Mouse (Mus musculus) frontal cortex, postnatal 36 days (tissue): ENCODE measurements around the gene Tbxas1.

Experiments used
- DNase-seq, 2 experiments: peaks; one replicate each; pipeline ENCODE4 v3.0.0; 2022; ENCODE audit warnings: low spot score in 2 of 2

The Tbxas1 gene

DNA sequence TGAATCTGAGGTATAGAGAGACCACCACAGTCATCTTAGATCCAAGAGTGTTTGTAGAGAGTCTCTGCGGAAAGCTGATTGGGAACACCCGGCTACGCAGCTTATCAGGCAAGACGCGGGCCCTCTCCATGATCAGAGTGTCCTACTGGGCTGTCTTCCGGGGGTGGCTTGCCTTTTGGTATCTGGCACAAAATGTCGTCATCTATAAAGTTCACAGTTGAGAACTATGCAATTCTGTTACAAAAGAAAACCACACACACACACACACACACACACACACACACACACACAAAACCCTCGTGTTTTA, 46.6 kb downstream of the Tbxas1 start:
- no peak for DNase-seq

DNA sequence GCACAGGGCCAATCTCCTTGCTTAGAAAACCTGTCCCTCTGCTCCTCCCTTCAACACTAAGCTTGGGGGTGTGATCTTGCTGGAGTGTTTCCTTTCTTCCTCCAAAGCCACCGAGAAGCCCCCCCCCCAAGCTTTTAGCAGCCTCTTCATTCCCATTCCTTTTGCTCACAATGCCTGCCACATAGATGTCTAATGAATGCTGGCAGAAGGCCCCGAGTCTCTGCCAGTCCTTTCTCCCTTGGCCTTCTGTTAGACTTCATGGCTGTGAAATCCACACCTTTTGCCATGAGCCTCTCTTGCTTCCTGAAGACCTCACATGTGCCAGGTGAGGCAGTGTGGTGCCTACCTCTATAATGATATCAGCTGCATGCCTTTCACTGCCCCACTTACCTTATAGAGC, 47.3 kb downstream of the Tbxas1 start:
- DNase-seq, result no peak

GRCm38 (mm10) chr6:38923450-38923849, 48.2 kb downstream of the Tbxas1 start:
- no peak for DNase-seq

- no peak for DNase-seq
Measured at GRCm38 (mm10) chr6:38923870-38924817, 48.9 kb downstream of the Tbxas1 start.

DNA sequence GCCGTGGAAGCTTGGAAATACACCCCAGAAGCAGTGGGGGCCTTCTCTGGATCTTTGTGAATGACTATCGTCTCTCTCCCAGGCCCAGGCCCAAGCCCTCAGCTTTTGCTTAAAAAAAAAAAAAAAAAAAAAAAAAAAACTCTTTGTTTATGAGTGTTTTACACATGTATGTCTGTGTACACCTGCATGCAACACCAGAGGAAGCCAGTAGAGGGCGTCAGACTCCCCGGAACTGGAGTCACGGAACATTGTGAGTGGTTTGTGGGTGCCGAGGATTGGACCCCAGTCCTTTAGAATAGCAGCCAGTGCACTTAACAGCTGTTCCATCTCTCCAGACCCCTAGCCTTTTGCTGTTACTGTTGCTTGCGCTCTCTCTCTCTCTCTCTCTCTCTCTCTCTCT, 50.5 kb downstream of the Tbxas1 start:
- no peak for DNase-seq

DNA sequence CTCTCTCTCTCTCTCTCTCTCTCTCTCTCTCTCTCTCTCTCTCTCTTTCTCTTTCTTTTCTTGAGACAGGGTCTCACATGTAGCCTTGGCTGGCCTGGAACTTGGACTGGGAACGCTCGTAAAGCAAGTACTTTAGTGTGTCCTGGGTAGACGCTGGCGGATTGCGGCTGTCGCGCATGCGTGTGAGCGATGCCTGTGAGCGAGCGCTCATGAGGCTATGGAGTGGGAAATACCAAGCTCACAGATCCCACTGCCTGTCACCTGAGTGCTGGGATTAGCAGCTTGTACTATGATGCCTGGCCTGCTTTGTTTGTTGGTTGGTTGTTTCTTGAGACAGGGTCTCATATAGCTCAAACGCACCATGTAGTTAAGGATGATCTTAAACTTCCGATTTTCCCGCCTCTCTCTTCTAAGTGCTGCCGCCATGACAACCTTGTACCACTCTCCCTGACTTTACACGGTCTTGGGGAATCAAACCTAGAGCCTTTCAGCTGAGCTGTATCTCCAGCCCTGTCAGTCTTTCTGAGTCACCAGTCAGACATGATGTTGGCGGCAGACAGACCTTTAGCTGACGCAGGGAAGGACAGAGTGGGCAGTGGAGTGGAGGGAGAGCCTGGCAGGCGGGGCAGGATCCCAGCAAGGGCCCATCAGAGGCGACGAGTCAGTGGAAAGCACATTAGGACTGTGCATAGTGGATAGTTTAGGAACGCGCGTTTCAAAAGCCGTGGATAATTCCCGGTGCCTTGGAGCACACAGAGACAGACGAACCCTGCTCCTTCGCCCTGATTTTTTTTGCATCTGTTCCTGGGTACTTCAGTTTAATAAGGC, 51.1 kb downstream of the Tbxas1 start:
- DNase-seq, result no peak

- no peak for DNase-seq
Measured at GRCm38 (mm10) chr6:38926963-38927361, 51.8 kb downstream of the Tbxas1 start.

DNA sequence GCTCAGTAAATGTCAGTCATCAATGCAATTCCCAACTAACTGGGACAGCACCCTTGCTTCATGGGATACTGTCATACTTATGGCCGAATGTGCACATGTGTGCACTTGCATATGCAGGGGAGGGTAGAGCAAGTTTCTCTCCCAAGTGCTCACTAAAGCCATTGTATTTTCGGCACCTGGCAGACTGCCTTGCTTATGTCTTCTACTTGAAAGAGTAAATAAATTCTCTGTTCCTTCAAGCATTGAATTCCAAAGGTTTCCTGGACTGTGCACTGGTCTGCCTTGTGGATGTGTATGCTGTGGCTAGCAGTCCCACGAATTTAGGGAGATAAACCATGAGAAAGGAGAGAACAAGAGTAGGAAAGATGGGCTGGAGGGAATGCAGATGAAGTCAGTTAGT, 53.3 kb downstream of the Tbxas1 start:
- DNase-seq, result no peak

DNA sequence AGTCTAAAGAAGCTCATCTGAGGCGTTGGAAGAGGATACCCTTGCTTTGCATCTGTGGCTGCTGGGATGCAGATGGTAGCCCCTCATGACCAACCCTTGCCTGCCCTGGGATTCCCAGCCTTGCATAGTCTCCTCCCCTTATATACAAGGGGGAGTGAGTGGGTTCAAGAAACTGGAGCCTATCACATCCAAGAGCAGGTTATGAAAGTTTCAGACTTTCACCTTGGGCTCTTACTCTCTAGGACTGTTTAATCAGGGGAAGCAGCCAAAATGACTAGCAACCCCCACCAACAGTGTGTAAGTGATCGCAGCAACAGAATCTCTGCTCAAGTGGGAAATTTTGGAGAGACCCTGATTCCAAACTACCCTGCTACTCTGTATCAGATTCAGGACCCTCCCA, 60.8 kb downstream of the Tbxas1 start:
- DNase-seq, result no peak

DNA sequence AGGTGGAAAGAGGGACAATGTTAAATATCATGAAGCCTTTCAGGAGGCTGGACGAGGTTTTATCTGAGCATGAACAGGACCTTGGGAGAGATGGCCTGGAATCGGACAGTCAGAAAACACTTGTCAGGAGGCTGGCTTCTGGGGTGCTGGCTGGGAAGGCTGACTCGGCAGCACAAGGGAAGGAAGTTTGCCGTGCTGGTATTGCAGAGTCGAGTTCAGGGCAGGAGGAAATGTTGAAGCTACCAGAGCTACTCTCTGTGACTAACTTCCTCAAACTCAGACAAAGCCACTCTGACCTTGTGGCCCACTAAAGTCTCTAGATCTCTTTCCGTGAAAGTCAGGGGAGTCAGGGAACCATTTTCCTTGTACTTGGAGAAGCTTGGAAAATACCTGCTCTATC, 63.2 kb downstream of the Tbxas1 start:
- no peak for DNase-seq

- no peak for DNase-seq
Measured at GRCm38 (mm10) chr6:38939096-38939495, 63.9 kb downstream of the Tbxas1 start.

DNA sequence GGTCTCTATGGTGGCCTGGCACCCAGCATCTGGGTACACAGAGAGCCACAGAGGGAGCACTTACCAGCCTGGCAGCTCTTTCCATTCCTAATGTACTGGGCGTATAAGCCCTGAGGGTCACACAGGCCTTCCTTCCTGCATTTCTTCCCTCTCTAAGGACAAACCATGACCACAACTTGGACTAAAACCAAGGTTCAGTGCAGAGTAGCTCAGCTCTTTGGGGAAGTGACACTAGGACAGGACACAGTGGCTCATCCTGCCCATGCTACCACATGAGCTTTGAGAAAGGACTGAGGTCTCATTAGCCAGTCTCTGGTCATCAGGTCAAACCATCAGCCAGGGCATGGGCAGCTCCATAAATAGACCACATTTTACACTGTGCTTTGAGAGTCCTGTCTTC, 65.8 kb downstream of the Tbxas1 start:
- no peak for DNase-seq

- DNase-seq, result no peak
Measured at GRCm38 (mm10) chr6:38942771-38943170, 67.6 kb downstream of the Tbxas1 start.

- DNase-seq, result no peak
Measured at GRCm38 (mm10) chr6:38944392-38944791, 69.2 kb downstream of the Tbxas1 start.

- no peak for DNase-seq
Measured at GRCm38 (mm10) chr6:38944826-38945225, 69.6 kb downstream of the Tbxas1 start.

- DNase-seq, result no peak
Measured at GRCm38 (mm10) chr6:38945681-38946080, 70.5 kb downstream of the Tbxas1 start.

DNA sequence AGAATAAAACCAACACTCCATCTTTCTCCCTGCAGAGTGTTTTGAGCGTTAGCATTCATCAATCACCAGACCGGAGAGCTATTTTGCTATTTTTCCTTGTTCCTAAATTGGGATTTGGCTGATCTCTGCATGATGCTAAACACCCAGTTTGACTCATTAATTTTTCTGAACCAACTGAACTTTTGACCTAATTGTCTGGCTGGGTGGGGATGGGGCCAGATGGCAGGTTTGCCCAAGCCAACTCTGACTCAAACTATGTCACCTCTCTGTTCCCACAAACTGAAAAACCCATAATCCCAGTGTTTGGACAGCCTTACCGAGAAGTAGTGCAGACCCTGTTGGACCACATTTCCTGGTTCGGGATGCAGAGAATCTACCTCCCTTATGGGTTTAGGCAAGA, 72.1 kb downstream of the Tbxas1 start:
- DNase-seq, result no peak

DNA sequence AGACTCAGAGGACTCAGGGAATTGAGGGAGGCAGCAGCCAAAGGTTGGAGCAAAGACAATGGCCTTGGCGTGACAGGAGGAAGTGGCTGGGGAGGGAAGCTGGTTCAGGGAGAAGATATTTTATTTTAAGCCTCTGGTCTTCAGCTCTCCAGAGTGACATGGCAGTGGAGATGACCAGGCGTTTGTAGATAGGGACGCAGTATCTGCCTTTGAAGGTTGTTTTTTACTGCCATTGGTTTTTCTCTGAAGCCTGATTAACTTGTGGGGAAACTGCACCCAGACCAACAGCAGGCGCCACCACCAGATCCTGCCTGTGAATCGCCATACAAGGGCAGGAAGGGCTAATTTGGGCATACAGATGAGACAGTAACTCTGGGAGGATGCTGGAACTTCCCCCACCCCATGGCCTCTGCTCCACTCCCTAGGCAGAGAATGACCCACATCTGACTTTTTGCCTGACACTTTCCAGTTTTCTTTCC, 74.5 kb downstream of the Tbxas1 start:
- DNase-seq, result no peak

- DNase-seq, result no peak
Measured at GRCm38 (mm10) chr6:38950341-38950740, 75.1 kb downstream of the Tbxas1 start.

DNA sequence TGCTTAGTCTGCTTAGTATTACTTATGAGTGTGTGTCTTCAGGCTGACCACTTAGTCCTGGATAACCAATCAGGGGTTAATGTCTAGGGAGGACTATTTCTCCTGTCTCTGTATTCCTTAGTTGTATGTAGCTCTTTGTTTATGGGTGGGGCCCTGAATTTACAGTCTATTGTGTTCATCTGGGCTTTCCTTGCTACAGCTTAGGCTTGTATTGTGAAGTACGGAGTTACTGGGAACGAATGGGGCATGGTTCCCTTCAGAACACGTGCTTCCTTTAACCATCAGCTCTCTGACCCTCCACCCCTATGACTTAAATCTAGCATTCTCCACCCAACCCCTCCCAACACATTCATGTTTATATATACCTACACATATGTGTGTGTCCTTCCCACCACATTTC, 75.6 kb downstream of the Tbxas1 start:
- DNase-seq, result no peak

DNA sequence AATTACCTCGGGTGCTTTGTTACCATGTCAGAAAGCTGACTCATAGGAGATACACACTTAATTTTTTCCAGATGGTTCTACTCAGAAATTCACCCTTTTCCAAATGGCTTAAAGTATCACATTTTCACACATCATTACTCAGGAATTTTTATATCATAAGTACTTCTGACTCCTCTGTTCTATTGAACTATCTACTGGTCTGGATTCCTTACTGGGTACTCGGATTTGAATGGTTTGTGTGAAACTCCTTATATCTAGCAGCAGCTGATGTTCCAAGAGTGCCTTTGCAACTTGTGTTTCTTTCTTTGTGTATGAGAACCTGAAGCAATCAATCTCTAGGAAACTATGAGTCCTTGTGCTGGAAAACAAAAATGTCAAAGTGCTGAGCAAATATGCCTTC, 81.4 kb downstream of the Tbxas1 start:
- DNase-seq, result no peak

DNA sequence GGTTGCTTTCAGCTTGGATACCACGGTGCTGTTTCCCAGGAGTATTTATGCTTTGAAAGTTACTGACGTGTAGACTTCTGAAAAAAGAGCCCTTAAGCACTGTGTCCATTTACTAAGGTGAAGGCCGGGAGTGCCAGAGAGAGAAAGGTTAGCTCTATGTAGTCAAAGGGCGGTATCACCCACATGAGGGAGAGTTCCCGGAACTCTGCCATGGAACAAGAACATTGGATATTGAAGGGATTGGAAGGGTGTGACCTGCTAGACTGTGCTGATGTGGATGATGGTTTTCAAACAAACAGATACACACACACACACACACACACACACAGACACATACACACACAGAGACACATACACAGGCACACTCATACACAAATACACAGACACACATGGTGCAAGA, 82.0 kb downstream of the Tbxas1 start:
- no peak for DNase-seq

- no peak for DNase-seq
Measured at GRCm38 (mm10) chr6:38959502-38959901, 84.3 kb downstream of the Tbxas1 start.
